In the genomic region with DNA sequence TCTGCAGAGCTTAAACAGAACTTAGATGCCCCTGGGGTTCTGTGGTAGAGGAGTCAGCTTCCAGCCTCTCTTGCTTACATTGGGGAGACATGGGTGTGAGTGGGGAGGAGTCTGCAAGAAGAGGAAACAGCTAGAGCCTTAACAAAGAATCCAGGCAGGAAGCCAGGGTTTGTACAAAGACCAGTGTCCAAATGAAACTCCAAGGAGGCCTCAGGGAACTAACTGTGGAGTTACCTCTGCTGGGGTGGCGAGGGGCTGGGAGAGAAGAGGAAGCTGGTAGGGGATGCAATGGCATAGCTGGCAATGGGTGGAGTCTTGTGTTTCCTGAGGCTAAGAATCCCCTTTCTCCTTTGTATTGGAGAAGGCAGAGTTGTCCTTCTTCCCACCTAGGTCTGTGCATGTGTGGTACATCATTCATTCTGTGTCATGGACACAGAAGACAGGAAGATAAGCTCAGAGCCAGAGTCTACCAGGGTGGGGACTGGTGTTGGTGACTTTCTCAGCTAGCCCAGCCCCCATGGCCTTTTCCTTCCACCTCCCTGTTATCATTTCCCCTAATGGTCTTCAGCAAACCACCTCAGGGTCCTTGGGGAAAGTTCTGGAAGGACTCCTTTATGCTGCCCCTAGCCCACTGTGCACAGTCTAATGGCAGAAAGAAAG, we compare ENCODE assay signal across 9 mouse cellular contexts. TPM values are rescaled to one million over a fixed set of nuclear protein-coding genes. Genes with fewer than 3 reads are reported as not detected.
A peak's percentile ranks its signal among the peaks of the same experiment; 100 is the strongest.
DNase-seq lines count a peak whose midpoint lies in the region.
"Had no signal": no experiment of that assay in that cellular context is flagged by ENCODE, and none has a peak within 500 bp of the region (broad histone marks: within the 10 kb centered on the region; RNA-seq: fewer than 3 reads in every experiment).

No protein-coding gene starts in this region.

- DNase-seq in heart, adult 18-20 months, result peak; percentile 48 to 80
- DNase-seq in heart, postnatal 25 days (ENCODE audit: low spot score), result no peak
- peak; percentile 55 to 71 for DNase-seq in heart, adult 9 months (ENCODE audit: low spot score in 2 of 2)
- DNase-seq in kidney, postnatal 14 days, result peak; percentile 69
- DNase-seq in lung, postnatal 4 days, result peak; percentile 63 to 77
- no peak for DNase-seq in testis, postnatal 10 days (ENCODE audit: low spot score)
- DNase-seq in retina, postnatal 1 day, result no peak
- DNase-seq in frontal cortex, postnatal 14 days (ENCODE audit: low spot score in 2 of 2), result no peak
- DNase-seq: layer of hippocampus, postnatal 36 days had no signal

- intact Hi-C loops in heart, postnatal 25 days (cut with DNase I), result loop anchor here (5.0 kb wide), 1 partner anchor 45 kb away; no protein-coding TSS in a partner anchor

RNA-seq across cellular contexts. Expression of gene Podxl, which starts 28.9 kb away (rescaled TPM):
- total RNA-seq in heart, adult 18-20 months (2021), result 10 to 100 TPM; 54.1 to 56.9 TPM
- 10 to 100 TPM; 77.2 to 94.5 TPM for total RNA-seq in heart, postnatal 25 days (2021)

Comparison
In these comparisons a context has a peak if more than half of its experiments do, and no peak if none do; other contexts are left out.
1. DNase-seq: peak in heart, adult 18-20 months (2 of 2), heart, adult 9 months (2 of 2), kidney, postnatal 14 days (single experiment) and lung, postnatal 4 days (2 of 2); none in heart, postnatal 25 days (single experiment), testis, postnatal 10 days (single experiment), retina, postnatal 1 day (single experiment) and frontal cortex, postnatal 14 days (0 of 2).